Mouse (Mus musculus) stomach, embryonic 16.5 days (tissue): ENCODE results near the gene Olfr1281. TPM values are rescaled to one million over a fixed set of nuclear protein-coding genes. Genes with fewer than 3 reads are reported as not detected.
"Not testable (repeated sequence)": the region's sequence is repeated elsewhere in the genome, so short reads cannot be mapped to it uniquely, and the experiment has no call there.

Experiments used
- ATAC-seq: fragments of 200-750 bp; cut with Nextera tagmentation; 2 replicates; pipeline ENCODE4 v1.8.0; 2017; ENCODE audit warnings: moderate number of reproducible peaks, moderate TSS enrichment; ENCODE audit not compliant: insufficient read depth, low FRiP score
- H3K27ac ChIP-seq: fragments of 300-500 bp; sonication (generic); 2 replicates; pipeline ENCODE4 v1.5.1; 2014; ENCODE audit warnings: low read length
- H3K27me3 ChIP-seq: fragments of 300-500 bp; sonication (generic); 2 replicates; pipeline ENCODE4 v1.6.1; 2014; ENCODE audit warnings: low read length, control low read depth, mixed read lengths; ENCODE audit not compliant: control insufficient read depth, insufficient read depth
- H3K36me3 ChIP-seq: fragments of 300-500 bp; sonication (generic); 2 replicates; pipeline ENCODE4 v1.6.1; 2014; ENCODE audit warnings: low read length; ENCODE audit not compliant: control insufficient read depth, insufficient read depth
- H3K4me1 ChIP-seq: fragments of 300-500 bp; sonication (generic); 2 replicates; pipeline ENCODE4 v1.6.1; 2014; ENCODE audit warnings: low read length, control low read depth, mixed read lengths; ENCODE audit not compliant: control insufficient read depth, insufficient read depth
- H3K4me2 ChIP-seq: fragments of 300-500 bp; sonication (generic); 2 replicates; pipeline ENCODE4 v1.6.1; 2014; ENCODE audit warnings: low read depth, low read length, mixed read lengths
- H3K4me3 ChIP-seq: fragments of 300-500 bp; sonication (generic); replicated peaks from 2 replicates; pipeline ENCODE4 v1.5.1; 2014; ENCODE audit warnings: mild to moderate bottlenecking, low read length
- H3K9ac ChIP-seq: fragments of 300-500 bp; sonication (generic); 2 replicates; pipeline ENCODE4 v1.6.1; 2014; ENCODE audit warnings: low read length
- H3K9me3 ChIP-seq: fragments of 300-500 bp; sonication (generic); replicated peaks from 2 replicates; pipeline ENCODE4 v1.6.1; 2016; ENCODE audit warnings: low read length, control low read depth; ENCODE audit not compliant: control insufficient read depth
- WGBS: fragments of 180-500 bp; shearing (Covaris S2); extraction: QIAGEN DNeasy Blood & Tissue Kit; methylation state at CpG from one replicate; pipeline ENCODE4 v1.1.7; 2014; 5-methylcytosine and 5-hydroxymethylcytosine counted together
- polyA plus RNA-seq: library from polyadenylated mRNA; unstranded; fragments of >200 nt; fragmentation: Nextera tagmentation; extraction: Ambion mirVana; gene quantifications from 2 replicates; pipeline ENCODE4 v1.2.1, GENCODE M21; 2015

The Olfr1281 gene
- not detected in 2 replicates for polyA plus RNA-seq

GRCm38 (mm10) chr2:111326220-111326619 lies at the start of gene Olfr1281:
Olfr1281 (plus strand) TSS chr2:111326520.
- Histone ChIP-seq H3K27me3 (no peaks in the 10 kb centered on the region), H3K9ac (no peak within 1 kb of the TSS)
- WGBS: 62% methylated on average over 2 of the region's 2 CpGs

GRCm38 (mm10) chr2:111289836-111290235 lies 36.5 kb upstream of the Olfr1281 start, which contains the start of gene Olfr1278:
Olfr1278 (plus strand) TSS chr2:111290136.
- Histone ChIP-seq H3K4me1 (no peaks in the 10 kb centered on the region), H3K27me3 (no peaks in the 10 kb centered on the region), H3K36me3 (no peaks in the 10 kb centered on the region), H3K4me2 (no peak within 1 kb of the TSS), H3K4me3 (no peak within 1 kb of the TSS), H3K9me3 (no peaks in the 10 kb centered on the region), H3K9ac (no peak within 1 kb of the TSS), H3K27ac (no peak within 1 kb of the TSS)
- no peak for ATAC-seq

More at GRCm38 (mm10) chr2:111326220-111326619, at the start of gene Olfr1281:
- H3K9me3 ChIP-seq: no peaks in the 10 kb centered on the region
- H3K4me1 ChIP-seq: no peaks in the 10 kb centered on the region
- no peaks in the 10 kb centered on the region for H3K36me3 ChIP-seq
- H3K4me2 ChIP-seq: no peak within 1 kb of the TSS
- H3K27ac ChIP-seq: no peak within 1 kb of the TSS
- ATAC-seq: no peak
- H3K4me3 ChIP-seq: no peak within 1 kb of the TSS

- Histone ChIP-seq H3K4me1 (no peaks in the 10 kb centered on the region), H3K4me2 (no peak overlapping the region), H3K27ac (no peak overlapping the region), H3K9ac (no peak overlapping the region), H3K4me3 (no peak overlapping the region), H3K36me3 (no peaks in the 10 kb centered on the region), H3K27me3 (no peaks in the 10 kb centered on the region), H3K9me3 (no peaks in the 10 kb centered on the region)
- ATAC-seq: no peak
Measured at GRCm38 (mm10) chr2:111298541-111298940, 27.8 kb upstream of the Olfr1281 start.

- ATAC-seq: no peak
Measured at GRCm38 (mm10) chr2:111300374-111300773, 25.9 kb upstream of the Olfr1281 start, which contains the start of gene Olfr1279. Olfr1279 (plus strand) TSS chr2:111300635.

GRCm38 (mm10) chr2:111313717-111314116 lies 12.6 kb upstream of the Olfr1281 start, which contains the start of gene Olfr1280:
Olfr1280 (plus strand) TSS chr2:111314017.
- no peak within 1 kb of the TSS for H3K4me3 ChIP-seq
- H3K36me3 ChIP-seq: no peaks in the 10 kb centered on the region
- H3K9me3 ChIP-seq: no peaks in the 10 kb centered on the region
- no peaks in the 10 kb centered on the region for H3K27me3 ChIP-seq
- no peak for ATAC-seq
- no peak within 1 kb of the TSS for H3K27ac ChIP-seq
- no peak within 1 kb of the TSS for H3K9ac ChIP-seq
- no peaks in the 10 kb centered on the region for H3K4me1 ChIP-seq
- H3K4me2 ChIP-seq: no peak within 1 kb of the TSS

More at GRCm38 (mm10) chr2:111300374-111300773, 25.9 kb upstream of the Olfr1281 start, which contains the start of gene Olfr1279:
- H3K9me3 ChIP-seq: no peaks in the 10 kb centered on the region
- H3K27ac ChIP-seq: no peak within 1 kb of the TSS
- H3K27me3 ChIP-seq: no peaks in the 10 kb centered on the region
- H3K9ac ChIP-seq: no peak within 1 kb of the TSS
- no peaks in the 10 kb centered on the region for H3K4me1 ChIP-seq
- no peaks in the 10 kb centered on the region for H3K36me3 ChIP-seq
- H3K4me3 ChIP-seq: no peak within 1 kb of the TSS
- no peak within 1 kb of the TSS for H3K4me2 ChIP-seq

GRCm38 (mm10) chr2:111333721-111334120 lies 7.4 kb downstream of the Olfr1281 start:
- ATAC-seq, H3K4me2 ChIP-seq, H3K36me3 ChIP-seq, H3K9ac ChIP-seq, H3K27me3 ChIP-seq, H3K4me1 ChIP-seq, H3K27ac ChIP-seq, H3K9me3 ChIP-seq, H3K4me3 ChIP-seq: not testable (repeated sequence)
- WGBS: 80% methylated on average over 5 of the region's 5 CpGs

- no peak for ATAC-seq
- H3K4me1 ChIP-seq: no peaks in the 10 kb centered on the region
- no peak within 1 kb of the TSS for H3K27ac ChIP-seq
- no peaks in the 10 kb centered on the region for H3K9me3 ChIP-seq
- no peak within 1 kb of the TSS for H3K4me3 ChIP-seq
- H3K36me3 ChIP-seq: no peaks in the 10 kb centered on the region
- no peak within 1 kb of the TSS for H3K4me2 ChIP-seq
- 69% methylated on average over 2 of the region's 2 CpGs for whole genome bisulfite sequencing
- H3K9ac ChIP-seq: no peak within 1 kb of the TSS
- no peaks in the 10 kb centered on the region for H3K27me3 ChIP-seq
Measured at GRCm38 (mm10) chr2:111335976-111336375, 9.7 kb downstream of the Olfr1281 start, which contains the start of gene Olfr1282. Olfr1282 (minus strand) TSS chr2:111336076.

- no peaks in the 10 kb centered on the region for H3K9me3 ChIP-seq
- 71% methylated on average over 2 of the region's 2 CpGs for WGBS
- no peak for ATAC-seq
Measured at GRCm38 (mm10) chr2:111366490-111366889, 40.2 kb downstream of the Olfr1281 start, which contains the start of gene Olfr1283. Olfr1283 (plus strand) TSS chr2:111366790.

GRCm38 (mm10) chr2:111375222-111375621 lies 48.9 kb downstream of the Olfr1281 start, which contains the start of gene Olfr1284:
Olfr1284 (plus strand) TSS chr2:111375522.
- no peaks in the 10 kb centered on the region for H3K4me1 ChIP-seq
- no peak within 1 kb of the TSS for H3K9ac ChIP-seq
- no peak within 1 kb of the TSS for H3K4me2 ChIP-seq
- H3K9me3 ChIP-seq: no peaks in the 10 kb centered on the region
- ATAC-seq: no peak
- no peaks in the 10 kb centered on the region for H3K36me3 ChIP-seq
- H3K27me3 ChIP-seq: no peaks in the 10 kb centered on the region
- WGBS: 87% methylated on average over 1 of the region's 1 CpGs
- no peak within 1 kb of the TSS for H3K4me3 ChIP-seq
- H3K27ac ChIP-seq: no peak within 1 kb of the TSS

More at GRCm38 (mm10) chr2:111366490-111366889, 40.2 kb downstream of the Olfr1281 start, which contains the start of gene Olfr1283:
- H3K27me3 ChIP-seq: no peaks in the 10 kb centered on the region
- no peak within 1 kb of the TSS for H3K4me2 ChIP-seq
- no peaks in the 10 kb centered on the region for H3K36me3 ChIP-seq
- H3K9ac ChIP-seq: no peak within 1 kb of the TSS
- H3K4me3 ChIP-seq: no peak within 1 kb of the TSS
- H3K4me1 ChIP-seq: no peaks in the 10 kb centered on the region
- H3K27ac ChIP-seq: no peak within 1 kb of the TSS
